Mouse (Mus musculus) liver, embryonic 11.5 days (tissue): ENCODE results near the gene Csl. TPM values are rescaled to one million over a fixed set of nuclear protein-coding genes. Genes with fewer than 3 reads are reported as not detected.

Source experiments
- ATAC-seq: fragments of 200-750 bp; cut with Nextera tagmentation; replicated peaks from 2 replicates; pipeline ENCODE4 v1.8.0; 2017; ENCODE audit warnings: moderate number of reproducible peaks, mild to moderate bottlenecking, moderate TSS enrichment, moderate library complexity; ENCODE audit not compliant: low FRiP score
- DNase-seq: peaks from one replicate; pipeline ENCODE4 v3.0.0-alpha.2; 2017; ENCODE audit warnings: low spot score
- H3K27ac ChIP-seq: fragments of 300-500 bp; sonication (generic); 2 replicates; pipeline ENCODE4 v1.5.1; 2014; ENCODE audit warnings: mild to moderate bottlenecking, low read depth, low read length, control low read depth
- H3K27me3 ChIP-seq: fragments of 300-500 bp; sonication (generic); replicated peaks from 2 replicates; pipeline ENCODE4 v1.6.1; 2014; ENCODE audit warnings: low read length, mixed read lengths; ENCODE audit not compliant: control insufficient read depth, insufficient read depth
- H3K36me3 ChIP-seq: fragments of 300-500 bp; sonication (generic); 2 replicates; pipeline ENCODE4 v1.6.1; 2014; ENCODE audit warnings: mild to moderate bottlenecking, low read length, moderate library complexity, mixed read lengths; ENCODE audit not compliant: control insufficient read depth, insufficient read depth
- H3K4me1 ChIP-seq: fragments of 300-500 bp; sonication (generic); replicated peaks from 2 replicates; pipeline ENCODE4 v1.6.1; 2014; ENCODE audit warnings: low read length, mixed read lengths; ENCODE audit not compliant: control insufficient read depth, insufficient read depth
- H3K4me2 ChIP-seq: fragments of 300-500 bp; sonication (generic); 2 replicates; pipeline ENCODE4 v1.6.1; 2014; ENCODE audit warnings: mild to moderate bottlenecking, control low read depth, moderate library complexity
- H3K4me3 ChIP-seq: fragments of 300-500 bp; sonication (generic); 2 replicates; pipeline ENCODE4 v1.5.1; 2014; ENCODE audit warnings: low read depth, low read length, control low read depth
- H3K9ac ChIP-seq: fragments of 300-500 bp; sonication (generic); 2 replicates; pipeline ENCODE4 v1.6.1; 2014; ENCODE audit warnings: low read depth, low read length, control low read depth
- H3K9me3 ChIP-seq: fragments of 300-500 bp; sonication (generic); 2 replicates; pipeline ENCODE4 v1.6.1; 2016; ENCODE audit warnings: low read length, inconsistent platforms, mixed read lengths; ENCODE audit not compliant: control insufficient read depth
- WGBS: fragments of 180-500 bp; shearing (Covaris S2); extraction: QIAGEN DNeasy Blood & Tissue Kit; methylation state at CpG from one replicate; pipeline ENCODE4 v1.1.7; 2014; 5-methylcytosine and 5-hydroxymethylcytosine counted together
- polyA plus RNA-seq: library from polyadenylated mRNA; unstranded; fragments of >200 nt; fragmentation: Nextera tagmentation; extraction: Ambion mirVana; gene quantifications from 2 replicates; pipeline ENCODE4 v1.2.1, GENCODE M21; 2014

The Csl gene
- polyA plus RNA-seq, 1 experiment from 2014 or later: 0.08 TPM

DNA sequence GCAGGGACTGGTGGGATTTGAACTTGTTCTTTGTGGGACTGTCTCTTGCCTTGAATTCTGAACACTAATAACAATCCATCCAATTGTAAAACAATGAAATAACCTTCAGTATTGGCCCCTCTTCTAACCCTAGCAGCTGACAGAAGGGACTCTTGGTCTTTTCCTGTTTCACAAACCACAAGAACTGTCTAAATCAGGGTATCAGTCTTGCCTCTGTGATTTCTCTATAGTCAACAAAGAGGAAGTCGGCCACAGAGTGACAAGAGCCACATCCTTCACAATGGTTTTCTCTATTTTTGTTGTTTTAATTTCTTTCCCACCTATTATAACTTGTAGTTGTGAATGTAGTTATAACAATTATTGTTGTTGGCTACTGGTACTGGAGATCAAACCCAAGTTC lies 47.9 kb downstream of the Csl start:
- Histone ChIP-seq H3K4me3 (no peak overlapping the region), H3K36me3 (no peaks in the 10 kb centered on the region), H3K9ac (no peak overlapping the region), H3K4me1 (no peaks in the 10 kb centered on the region), H3K4me2 (no peak overlapping the region), H3K9me3 (no peaks in the 10 kb centered on the region), H3K27me3 (no peaks in the 10 kb centered on the region), H3K27ac (no peak overlapping the region)
- DNase-seq: no peak
- no peak for ATAC-seq
- WGBS: 46% methylated on average over 1 of the region's 1 CpGs
